Mouse (Mus musculus): Measurements from ENCODE around the gene Clcnkb.

Gene Clcnkb

DNA sequence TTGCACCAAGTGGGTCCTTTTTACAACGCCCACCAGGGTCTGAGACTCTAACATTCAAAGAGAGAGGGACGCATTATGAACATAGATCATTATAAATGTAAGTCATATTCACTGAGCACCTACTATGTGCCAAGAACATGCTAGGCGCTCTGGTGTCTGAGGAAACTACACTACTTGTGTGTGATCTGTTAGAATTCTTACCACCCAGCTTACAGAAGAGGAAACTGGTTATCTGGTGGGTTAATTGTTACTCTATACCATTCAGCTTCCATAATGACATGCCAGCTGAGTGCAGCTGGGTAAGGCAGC, 10.5 kb downstream of the Clcnkb start:
- DNase-seq (ENCODE audit: low spot score in 2 of 2): no peak

- DNase-seq (ENCODE audit: low spot score in 2 of 2): peak; percentile 85 to 88
Observed at GRCm38 (mm10) chr4:141404518-141405313, 11.1 kb downstream of the Clcnkb start.

DNA sequence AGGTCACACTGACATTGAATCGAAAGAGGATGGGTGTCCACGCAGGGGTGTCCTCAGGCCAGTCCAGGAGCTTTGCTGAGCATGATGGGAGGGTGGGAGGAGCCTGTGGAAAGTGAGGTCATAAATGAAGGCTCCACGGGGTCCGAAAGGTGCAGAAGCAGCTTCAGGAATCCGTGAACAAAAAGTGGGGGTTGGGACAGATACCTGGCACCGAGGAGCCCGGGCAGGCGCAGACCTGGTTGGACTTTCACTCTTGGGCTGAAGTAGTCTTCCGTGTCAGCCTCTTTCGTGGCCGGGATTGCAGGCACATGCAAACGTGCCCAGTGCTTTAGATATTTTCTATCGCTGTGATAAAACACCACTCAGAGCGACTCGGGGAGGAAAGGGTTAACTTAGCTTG, 15.6 kb downstream of the Clcnkb start:
- no peak for DNase-seq (ENCODE audit: low spot score in 2 of 2)

- DNase-seq (ENCODE audit: low spot score in 2 of 2): no peak
Observed at GRCm38 (mm10) chr4:141398545-141398944, 17.3 kb downstream of the Clcnkb start, which contains the start of gene Clcnka. Clcnka (minus strand) TSS chr4:141398724.

DNA sequence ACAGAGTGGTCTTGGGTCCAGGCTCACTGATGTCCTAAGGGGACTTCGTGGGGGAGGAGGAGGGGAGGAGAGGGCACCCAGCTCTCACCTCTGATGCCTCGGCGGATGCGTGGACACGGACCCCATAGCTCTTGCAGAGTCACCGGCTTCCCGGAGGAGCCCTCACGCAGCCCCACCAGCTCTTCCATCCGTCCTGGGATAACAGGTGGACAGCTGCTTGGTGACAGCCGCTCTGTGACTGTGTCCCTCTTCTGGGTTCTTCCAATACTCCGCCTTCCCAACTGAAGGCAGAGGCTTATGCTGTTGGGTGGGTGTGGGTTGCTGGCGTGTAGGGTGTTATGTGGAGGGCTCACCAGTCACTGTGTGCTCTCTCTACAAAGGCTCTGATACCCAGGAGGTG, 18.0 kb downstream of the Clcnkb start:
- DNase-seq (ENCODE audit: low spot score in 2 of 2): no peak

DNA sequence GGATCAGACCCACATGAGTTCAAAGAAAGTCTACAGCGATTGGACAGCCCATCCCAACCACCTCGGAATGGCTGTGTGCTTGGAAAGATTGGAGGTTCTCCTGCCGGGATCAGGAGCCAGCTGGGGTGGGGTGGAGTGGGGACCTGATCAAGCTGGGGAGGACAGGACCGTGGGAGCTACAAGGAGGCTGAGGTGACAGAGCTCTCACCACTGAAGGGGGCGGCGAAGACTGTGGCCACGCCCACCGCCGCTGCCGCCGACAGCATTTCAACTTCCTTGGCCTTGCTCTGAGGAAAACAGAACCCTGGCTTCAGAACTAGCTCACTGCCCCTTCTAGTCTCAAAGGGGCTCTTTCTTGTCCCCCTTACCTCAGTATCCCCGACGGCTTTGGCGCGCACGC, 21.1 kb downstream of the Clcnkb start:
- no peak for DNase-seq (ENCODE audit: low spot score in 2 of 2)

DNA sequence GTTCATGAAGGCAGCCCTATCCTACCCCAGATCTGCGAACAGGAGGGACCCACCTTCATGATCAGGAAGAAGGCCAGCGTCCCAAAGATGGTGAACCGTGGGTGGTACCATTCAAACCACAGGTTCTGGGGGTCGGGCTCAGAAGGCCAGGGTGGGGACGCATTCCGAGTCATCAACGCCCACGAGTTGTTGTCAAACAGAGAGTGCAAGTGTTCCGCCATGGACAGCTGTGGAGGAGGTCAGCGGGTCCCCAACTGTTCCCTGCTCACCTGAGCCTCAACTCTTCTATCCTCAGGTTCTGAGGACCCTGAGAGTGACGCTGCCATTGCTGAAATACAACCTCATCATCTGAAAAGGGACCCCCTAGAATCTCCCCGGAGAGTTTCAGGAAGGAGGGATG, 24.5 kb downstream of the Clcnkb start:
- no peak for DNase-seq (ENCODE audit: low spot score in 2 of 2)

- DNase-seq (ENCODE audit: low spot score in 2 of 2): no peak
Observed at GRCm38 (mm10) chr4:141389366-141390150, 26.3 kb downstream of the Clcnkb start.

DNA sequence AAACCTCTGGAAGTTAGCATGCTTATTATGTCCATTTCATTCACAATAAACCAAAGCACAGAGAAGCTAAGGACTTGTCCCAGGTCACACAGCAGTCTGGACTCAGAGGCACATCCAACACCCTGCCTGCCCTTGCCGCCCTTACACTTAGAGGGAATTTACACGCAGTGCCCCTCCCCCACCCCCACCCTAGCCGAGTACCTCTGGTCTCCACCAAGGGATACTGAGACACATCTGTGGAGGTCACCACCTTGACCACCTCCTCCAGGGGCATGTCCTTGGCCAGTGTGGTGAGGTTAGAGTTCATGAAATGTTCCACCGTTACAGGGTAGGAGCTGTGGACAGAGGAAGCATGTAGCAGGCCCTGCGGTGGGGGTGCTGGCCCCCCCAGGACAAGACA, 27.9 kb downstream of the Clcnkb start:
- no peak for DNase-seq (ENCODE audit: low spot score in 2 of 2)

- DNase-seq (ENCODE audit: low spot score in 2 of 2): peak; percentile 58 to 71
Observed at GRCm38 (mm10) chr4:141387093-141387784, 28.6 kb downstream of the Clcnkb start.

DNA sequence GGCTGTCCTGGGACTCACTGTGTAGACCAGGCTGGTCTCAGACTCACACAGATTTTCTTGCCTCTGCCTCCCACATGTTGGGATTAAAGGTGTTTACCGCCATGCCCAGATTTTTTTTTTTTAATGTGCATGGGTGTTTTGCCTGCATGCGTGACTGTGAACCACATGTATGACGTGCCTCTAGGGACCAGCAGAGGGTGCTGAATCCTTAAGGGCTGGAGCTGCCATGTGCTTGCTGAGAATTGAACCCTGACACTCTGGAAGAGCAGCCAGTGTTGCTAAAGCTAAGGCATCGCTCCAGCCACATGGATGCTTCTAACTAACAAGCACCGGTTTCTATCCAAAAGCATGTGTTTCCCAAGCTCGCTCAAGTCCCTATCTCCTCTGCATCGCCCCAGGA, 29.7 kb downstream of the Clcnkb start:
- no peak for DNase-seq (ENCODE audit: low spot score in 2 of 2)

- DNase-seq (ENCODE audit: low spot score in 2 of 2): no peak
Observed at GRCm38 (mm10) chr4:141385275-141385674, 30.5 kb downstream of the Clcnkb start.

DNA sequence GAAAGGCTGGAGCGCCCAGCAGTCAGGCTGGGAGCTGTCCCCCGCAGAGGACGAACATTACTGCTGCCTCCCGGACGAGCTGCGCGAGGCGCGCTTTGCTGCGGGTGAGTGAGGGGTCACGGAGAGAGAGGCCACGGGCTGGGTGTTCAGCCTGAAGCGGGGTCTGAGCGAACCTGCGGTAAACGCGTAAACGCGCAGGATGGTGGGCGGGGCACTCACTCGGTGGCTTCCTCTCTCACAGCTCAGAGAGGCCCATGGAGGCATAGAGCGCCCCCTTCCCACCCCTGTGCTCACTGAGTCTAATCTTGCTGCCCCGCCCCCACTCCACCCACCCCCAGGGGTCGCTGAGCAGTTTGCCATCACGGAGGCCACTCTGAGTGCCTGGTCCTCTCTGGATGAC, 33.4 kb downstream of the Clcnkb start:
- DNase-seq (ENCODE audit: low spot score in 2 of 2): no peak

DNA sequence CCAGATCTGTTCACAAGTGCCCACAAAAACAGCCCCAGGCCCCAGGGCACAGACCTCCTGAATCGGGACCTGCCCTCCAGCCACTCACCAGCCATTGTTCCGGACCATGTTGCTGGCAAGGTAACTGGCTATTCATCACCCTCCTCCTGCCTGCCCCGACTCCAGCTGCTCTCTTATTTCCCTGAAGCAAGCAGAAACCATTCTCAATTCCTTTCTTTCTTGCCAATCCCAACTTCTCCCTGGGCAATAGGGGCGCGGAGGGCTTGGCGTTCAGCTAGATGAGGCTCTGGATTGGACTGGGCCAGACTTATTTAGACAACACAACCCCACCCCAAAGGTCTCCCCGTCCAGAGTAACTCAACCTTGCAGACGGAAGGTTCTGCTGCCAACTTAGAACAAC, 36.1 kb downstream of the Clcnkb start:
- no peak for DNase-seq (ENCODE audit: low spot score in 2 of 2)

DNA sequence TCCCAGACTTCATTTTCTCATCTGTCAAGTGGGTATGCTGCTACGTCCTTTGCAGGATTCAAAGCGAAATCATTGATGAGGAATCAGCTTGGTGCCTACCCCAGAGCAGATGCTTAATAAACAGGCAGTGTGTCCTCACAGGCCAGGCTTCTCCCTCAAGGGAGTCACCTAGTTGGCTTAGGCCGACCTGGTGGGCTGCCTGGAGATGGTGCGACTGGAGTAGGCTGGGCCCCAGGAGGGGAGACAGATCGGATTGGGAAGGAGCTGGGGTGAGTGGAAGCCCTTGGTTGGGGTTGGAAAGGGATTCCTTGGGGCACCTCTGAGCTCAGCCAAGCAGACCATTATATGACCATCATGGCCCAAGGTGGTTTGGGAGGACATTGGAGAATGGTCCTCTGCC, 43.4 kb downstream of the Clcnkb start:
- no peak for DNase-seq (ENCODE audit: low spot score in 2 of 2)

GRCm38 (mm10) chr4:141367997-141368791, 47.6 kb downstream of the Clcnkb start, which contains the start of gene Fam131c:
Fam131c (plus strand) TSS chr4:141368220.
- DNase-seq (ENCODE audit: low spot score in 2 of 2): no peak

DNA sequence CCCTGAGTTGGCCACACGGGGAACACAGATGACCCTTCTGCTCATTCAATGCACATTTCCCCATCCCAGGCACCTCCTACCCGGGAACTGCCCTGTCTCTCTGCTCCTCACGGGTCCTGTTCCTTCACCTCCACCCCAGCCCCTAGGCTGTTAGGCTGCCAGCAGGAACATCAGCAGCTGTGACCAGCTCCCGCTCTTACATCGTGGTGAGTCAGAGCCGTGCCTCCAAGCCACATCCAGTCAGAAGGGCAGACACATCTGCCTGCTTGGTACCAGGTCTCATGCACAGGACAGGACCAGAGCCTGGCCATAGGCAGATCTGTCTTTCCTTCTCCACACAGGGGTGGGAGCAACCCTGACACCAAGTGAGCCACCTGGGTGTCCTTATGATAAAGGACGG, 49.9 kb downstream of the Clcnkb start:
- no peak for DNase-seq (ENCODE audit: low spot score in 2 of 2)

DNA sequence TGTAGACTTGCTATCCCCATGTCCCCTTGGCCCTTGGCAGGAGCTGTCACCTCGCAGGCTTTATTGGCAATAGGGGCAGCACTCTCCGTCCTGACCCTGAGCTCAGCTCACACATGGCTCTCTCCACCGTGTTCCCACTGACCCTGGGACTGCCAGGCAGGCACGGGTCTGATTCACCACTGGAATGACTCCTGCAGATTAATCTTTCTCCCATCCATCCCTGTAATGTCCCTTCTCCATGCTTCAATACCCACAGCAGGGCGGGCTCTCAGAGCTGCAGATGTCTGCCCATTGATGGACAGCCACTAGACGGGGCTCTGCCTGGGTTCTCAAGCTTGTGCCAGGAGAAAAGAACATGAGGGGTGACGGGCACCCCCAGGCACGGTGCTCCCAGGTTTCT, 50.7 kb downstream of the Clcnkb start:
- no peak for DNase-seq (ENCODE audit: low spot score in 2 of 2)

DNA sequence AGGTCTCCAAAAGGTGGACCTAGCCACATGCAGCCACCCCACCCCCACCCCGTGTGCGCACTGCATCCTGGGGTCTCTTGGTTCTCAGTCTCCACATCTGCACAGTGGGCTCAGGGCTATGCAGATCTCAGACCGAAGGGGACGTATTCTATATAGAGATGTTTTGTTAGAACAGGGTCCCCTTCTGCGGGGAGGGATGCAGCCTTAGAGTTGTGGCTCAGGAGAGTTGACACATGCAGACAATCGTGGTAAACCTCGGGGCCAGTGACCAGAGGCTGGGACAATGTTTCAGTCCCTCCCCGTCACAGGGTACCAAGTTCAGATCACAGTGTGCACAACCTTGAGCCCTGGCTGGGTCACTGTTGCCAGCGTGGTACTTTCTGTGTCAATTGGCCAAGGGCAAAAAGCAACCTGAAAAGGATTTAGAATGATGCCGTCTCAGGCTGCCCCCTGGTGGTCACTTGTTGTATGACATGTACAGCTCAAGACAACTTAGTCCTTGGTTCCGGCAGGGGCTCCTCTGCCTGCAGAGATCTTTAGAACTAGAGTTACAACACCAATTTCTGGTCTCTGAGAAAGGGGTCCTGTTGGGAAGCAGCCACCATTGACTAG, 52.8 kb downstream of the Clcnkb start:
- DNase-seq (ENCODE audit: low spot score in 2 of 2): peak; percentile 78

- no peak for DNase-seq (ENCODE audit: low spot score in 2 of 2)
Observed at GRCm38 (mm10) chr4:141360846-141361245, 55.0 kb downstream of the Clcnkb start.

GRCm38 (mm10) chr4:141359222-141359621, 56.6 kb downstream of the Clcnkb start:
- no peak for DNase-seq (ENCODE audit: low spot score in 2 of 2)

Data from urinary bladder, postnatal 36 days (tissue).